ENCODE assay signal across 9 mouse cellular contexts in the genomic region with DNA sequence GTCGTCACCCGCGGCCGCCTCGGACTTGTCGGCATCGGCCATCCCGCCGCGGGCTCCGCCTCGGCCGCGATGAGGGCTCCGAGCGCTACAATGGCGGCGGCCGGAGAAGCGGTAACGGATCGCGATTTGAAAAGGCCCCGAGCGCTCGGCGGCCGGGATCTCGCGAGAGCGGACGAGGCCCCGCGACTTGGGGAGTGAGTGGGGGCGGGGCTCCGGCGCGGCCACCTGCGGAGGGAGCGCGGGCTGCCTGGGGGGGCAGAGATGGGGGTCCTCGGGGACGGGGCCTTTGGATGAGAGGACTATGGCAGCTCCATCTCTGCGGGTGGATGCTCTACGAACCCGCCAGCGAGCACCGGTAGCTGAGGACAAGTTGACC. TPM values are rescaled to one million over a fixed set of nuclear protein-coding genes. Genes with fewer than 3 reads are reported as not detected.
DNase-seq lines count a peak whose midpoint lies in the region; ATAC-seq and TF ChIP-seq lines count a peak whose summit lies in the region.
"Had no signal": no experiment of that assay in that cellular context is flagged by ENCODE, and none has a peak within 500 bp of the region (broad histone marks: within the 10 kb centered on the region; RNA-seq: fewer than 3 reads in every experiment).

A gene (minus strand): TSS at position 185 of the 376 bp plus-strand sequence.

- no peaks in the 10 kb centered on the region for H3K36me3 ChIP-seq in embryonic facial prominence, embryonic 12.5 days
- H3K36me3 ChIP-seq in heart, adult 2 months (ENCODE audit: control insufficient read depth, insufficient read depth, low read length): peaks cover 3% of the 10 kb centered on the region; the same call in 1 of the 2 replicates

- H3K27me3 ChIP-seq in embryonic facial prominence, embryonic 12.5 days: no peaks in the 10 kb centered on the region
- no peaks in the 10 kb centered on the region for H3K27me3 ChIP-seq in heart, adult 2 months (ENCODE audit: control insufficient read depth, insufficient read depth, low read length)
- H3K27me3 ChIP-seq: CH12.LX had no signal

- peak; percentile 77 for DNase-seq in layer of hippocampus, adult 11-12 months (ENCODE audit: low spot score)
- DNase-seq in layer of hippocampus, adult 9-10 months (ENCODE audit: low spot score): no peak
- peak; percentile 87 to 90 for DNase-seq in heart, adult 2 months
- peak; percentile 45 to 69 for DNase-seq in kidney, adult 8-10 months
- peak; percentile 91 for DNase-seq in liver
- DNase-seq in monocyte, adult 2 months (ENCODE audit: low read depth in 1 of 2, low spot score in 2 of 2): peak; percentile 23 to 54
- DNase-seq in spleen, postnatal 14 days (ENCODE audit: low spot score in 2 of 2): peak; percentile 70 to 81

- peak within 1 kb of the TSS; percentile 75 for H3K4me3 ChIP-seq in embryonic facial prominence, embryonic 12.5 days
- peak within 1 kb of the TSS; percentile 70 for H3K4me3 ChIP-seq in heart, adult 2 months

- intact Hi-C loops in heart, adult 2 months (cut with DNase I): loop anchor here (10.0 kb wide), 1 partner anchor 519 kb away; no protein-coding TSS in a partner anchor

- peaks cover 8% of the 10 kb centered on the region for H3K4me1 ChIP-seq in embryonic facial prominence, embryonic 12.5 days
- H3K4me1 ChIP-seq in heart, adult 2 months (ENCODE audit: control insufficient read depth, insufficient read depth, low read length): peaks cover 2% of the 10 kb centered on the region

- H3K79me2 ChIP-seq in heart, adult 2 months (replicated peaks; ENCODE audit: control insufficient read depth, insufficient read depth, low read length): 0 out of 2 replicates have a peak, but pooled peaks cover 3% of the 10 kb centered on the region

- peak within 1 kb of the TSS; percentile 95 for H3K9ac ChIP-seq in embryonic facial prominence, embryonic 12.5 days
- peak within 1 kb of the TSS; percentile 71 for H3K9ac ChIP-seq in heart, adult 2 months (ENCODE audit: low read depth, low read length)

- TF ChIP-seq CTCF in heart, adult 2 months (IDR thresholded peaks at IDR 0.05): no peak

- TF ChIP-seq POLR2A in heart, adult 2 months (IDR thresholded peaks at IDR 0.05; ENCODE audit: insufficient read depth, low read depth, low read length): no peak

- WGBS in embryonic facial prominence, embryonic 12.5 days: under 1% methylated on average over 38 of the region's 48 CpGs
- 1% methylated on average over 37 of the region's 48 CpGs for WGBS in heart, adult 2 months

- peak within 1 kb of the TSS; percentile 92 for H3K27ac ChIP-seq in embryonic facial prominence, embryonic 12.5 days
- peak within 1 kb of the TSS; percentile 45 for H3K27ac ChIP-seq in heart, adult 2 months

- TF ChIP-seq EP300 in heart, adult 2 months (IDR thresholded peaks at IDR 0.05; ENCODE audit: insufficient read depth, low read depth, low read length): no peak

- H3K9me3 ChIP-seq in embryonic facial prominence, embryonic 12.5 days: no peaks in the 10 kb centered on the region

- peak; percentile 85 for ATAC-seq in embryonic facial prominence, embryonic 12.5 days (ENCODE audit: insufficient number of reproducible peaks, insufficient read depth, low FRiP score, low TSS enrichment)

- H3K4me2 ChIP-seq in embryonic facial prominence, embryonic 12.5 days (replicated peaks): peak within 1 kb of the TSS; percentile 68

RNA-seq across cellular contexts. Expression of the gene that starts here (rescaled TPM):
- polyA plus RNA-seq in embryonic facial prominence, embryonic 12.5 days (2016; fragmentation: Nextera tagmentation; extraction: Ambion mirVana): 139 and 150 TPM in 2 replicates
- total RNA-seq in heart, adult 2 months (2021): 1 to 10 TPM; 4.8 to 7.2 TPM
- polyA plus RNA-seq in heart, adult 2 months (2012; rRNA removed): 2.5 and 4.3 TPM in 2 replicates
- total RNA-seq: CH12.LX had no signal

Comparison
In these comparisons a context has a peak if more than half of its experiments do, and no peak if none do; other contexts are left out.
1. RNA of the gene that starts here (polyA plus RNA-seq): 139 to 150 TPM in embryonic facial prominence, embryonic 12.5 days; 2.5 to 4.3 TPM in heart, adult 2 months; every median in the first group is over 10 times any median in the second.